Mouse (Mus musculus) midbrain, embryonic 13.5 days (tissue): Measurements from ENCODE around the gene Otogl. TPM values are rescaled to one million over a fixed set of nuclear protein-coding genes. Genes with fewer than 3 reads are reported as not detected.
"Not testable (repeated sequence)": the region's sequence is repeated elsewhere in the genome, so short reads cannot be mapped to it uniquely, and the experiment has no call there.

ENCODE experiments used
- ATAC-seq: fragments of 200-750 bp; cut with Nextera tagmentation; 2 replicates; pipeline ENCODE4 v1.8.0; 2017; ENCODE audit warnings: mild to moderate bottlenecking, moderate TSS enrichment, moderate library complexity
- H3K27ac ChIP-seq: fragments of 300-500 bp; sonication (generic); 2 replicates; pipeline ENCODE4 v1.5.1; 2015; ENCODE audit warnings: inconsistent platforms, mild to moderate bottlenecking, moderate library complexity
- H3K27me3 ChIP-seq: fragments of 300-500 bp; sonication (generic); 2 replicates; pipeline ENCODE4 v1.6.1; 2015; ENCODE audit warnings: mild to moderate bottlenecking, inconsistent platforms
- H3K36me3 ChIP-seq: fragments of 300-500 bp; sonication (generic); 2 replicates; pipeline ENCODE4 v1.6.1; 2015; ENCODE audit warnings: mild to moderate bottlenecking, inconsistent platforms
- H3K4me1 ChIP-seq: fragments of 300-500 bp; sonication (generic); replicated peaks from 2 replicates; pipeline ENCODE4 v1.6.1; 2015; ENCODE audit warnings: inconsistent platforms
- H3K4me2 ChIP-seq: fragments of 300-500 bp; sonication (generic); replicated peaks from 2 replicates; pipeline ENCODE4 v1.6.1; 2015; ENCODE audit warnings: moderate library complexity, mild to moderate bottlenecking, inconsistent platforms
- H3K4me3 ChIP-seq: fragments of 300-500 bp; sonication (generic); replicated peaks from 2 replicates; pipeline ENCODE4 v1.5.1; 2015; ENCODE audit warnings: mild to moderate bottlenecking, inconsistent platforms
- H3K9ac ChIP-seq: fragments of 300-500 bp; sonication (generic); replicated peaks from 2 replicates; pipeline ENCODE4 v1.6.1; 2015; ENCODE audit warnings: mild to moderate bottlenecking, inconsistent platforms
- H3K9me3 ChIP-seq: fragments of 300-500 bp; sonication (generic); 2 replicates; pipeline ENCODE4 v1.6.1; 2016; ENCODE audit warnings: mild to moderate bottlenecking, inconsistent platforms
- WGBS: fragments of 180-500 bp; shearing (Covaris S2); methylation state at CpG from one replicate; pipeline ENCODE4 v1.1.7; 2015; 5-methylcytosine and 5-hydroxymethylcytosine counted together
- polyA plus RNA-seq: library from polyadenylated mRNA; unstranded; fragments of >200 nt; fragmentation: Nextera tagmentation; extraction: Ambion mirVana; gene quantifications from 2 replicates; pipeline ENCODE4 v1.2.1, GENCODE M21; 2015

Gene Otogl
- polyA plus RNA-seq, 1 experiment from 2014 or later, result 0.03 TPM

- Histone ChIP-seq H3K4me3 (no peak overlapping the region), H3K4me2 (no peak overlapping the region), H3K9ac (no peak overlapping the region), H3K9me3 (no peaks in the 10 kb centered on the region), H3K27me3 (no peaks in the 10 kb centered on the region), H3K4me1 (no peaks in the 10 kb centered on the region), H3K36me3 (no peaks in the 10 kb centered on the region), H3K27ac (no peak overlapping the region)
- whole genome bisulfite sequencing, result 26% methylated on average over 7 of the region's 7 CpGs
- ATAC-seq, result peak; percentile 66; the same call in 1 of the 2 replicates
Measured at GRCm38 (mm10) chr10:107858684-107859083, 53.2 kb downstream of the Otogl start.

GRCm38 (mm10) chr10:107844906-107845305 lies 67.0 kb downstream of the Otogl start:
- H3K4me2 ChIP-seq, result no peak overlapping the region
- H3K9me3 ChIP-seq, result peaks cover 4% of the 10 kb centered on the region; the same call in 1 of the 2 replicates
- 96% methylated on average over 1 of the region's 1 CpGs for WGBS
- H3K4me3 ChIP-seq, result no peak overlapping the region
- no peak overlapping the region for H3K27ac ChIP-seq
- no peak for ATAC-seq
- no peaks in the 10 kb centered on the region for H3K36me3 ChIP-seq
- no peaks in the 10 kb centered on the region for H3K4me1 ChIP-seq
- no peaks in the 10 kb centered on the region for H3K27me3 ChIP-seq
- H3K9ac ChIP-seq, result no peak overlapping the region

GRCm38 (mm10) chr10:107834452-107835239 lies 77.3 kb downstream of the Otogl start:
- 86% methylated on average over 4 of the region's 4 CpGs for WGBS
- no peak for ATAC-seq

GRCm38 (mm10) chr10:107829151-107829550 lies 82.8 kb downstream of the Otogl start:
- 45% methylated on average over 6 of the region's 6 CpGs for WGBS
- Histone ChIP-seq H3K36me3 (no peaks in the 10 kb centered on the region), H3K27ac (no peak overlapping the region), H3K4me2 (no peak overlapping the region), H3K4me1 (no peaks in the 10 kb centered on the region), H3K27me3 (no peaks in the 10 kb centered on the region), H3K9me3 (no peaks in the 10 kb centered on the region), H3K9ac (no peak overlapping the region), H3K4me3 (no peak overlapping the region)
- no peak for ATAC-seq

More at GRCm38 (mm10) chr10:107834452-107835239, 77.3 kb downstream of the Otogl start:
- H3K9me3 ChIP-seq, result no peaks in the 10 kb centered on the region
- H3K4me3 ChIP-seq, result no peak overlapping the region
- no peaks in the 10 kb centered on the region for H3K27me3 ChIP-seq
- no peak overlapping the region for H3K4me2 ChIP-seq
- H3K4me1 ChIP-seq, result no peaks in the 10 kb centered on the region
- no peaks in the 10 kb centered on the region for H3K36me3 ChIP-seq
- H3K9ac ChIP-seq, result no peak overlapping the region
- no peak overlapping the region for H3K27ac ChIP-seq

- 83% methylated on average over 16 of the region's 16 CpGs for WGBS
- no peak overlapping the region for H3K4me3 ChIP-seq
- H3K27ac ChIP-seq, result no peak overlapping the region
- H3K9ac ChIP-seq, result no peak overlapping the region
- H3K36me3 ChIP-seq, result no peaks in the 10 kb centered on the region
- no peak overlapping the region for H3K4me2 ChIP-seq
- H3K27me3 ChIP-seq, result no peaks in the 10 kb centered on the region
- H3K4me1 ChIP-seq, result no peaks in the 10 kb centered on the region
- no peak for ATAC-seq
- no peaks in the 10 kb centered on the region for H3K9me3 ChIP-seq
Measured at GRCm38 (mm10) chr10:107813814-107814483, 98.0 kb downstream of the Otogl start.

GRCm38 (mm10) chr10:107810649-107811398 lies 101.1 kb downstream of the Otogl start:
- no peaks in the 10 kb centered on the region for H3K4me1 ChIP-seq

GRCm38 (mm10) chr10:107805203-107805602 lies 106.7 kb downstream of the Otogl start:
- no peak overlapping the region for H3K4me3 ChIP-seq
- no peak overlapping the region for H3K9ac ChIP-seq
- no peaks in the 10 kb centered on the region for H3K27me3 ChIP-seq
- H3K36me3 ChIP-seq, result no peaks in the 10 kb centered on the region
- no peak for ATAC-seq
- no peaks in the 10 kb centered on the region for H3K9me3 ChIP-seq
- WGBS, result 89% methylated on average over 2 of the region's 2 CpGs
- H3K4me2 ChIP-seq, result no peak overlapping the region
- no peaks in the 10 kb centered on the region for H3K4me1 ChIP-seq
- H3K27ac ChIP-seq, result no peak overlapping the region

More at GRCm38 (mm10) chr10:107810649-107811398, 101.1 kb downstream of the Otogl start:
- Histone ChIP-seq H3K36me3 (no peaks in the 10 kb centered on the region), H3K9ac (no peak overlapping the region), H3K4me2 (no peak overlapping the region), H3K4me3 (no peak overlapping the region), H3K27ac (no peak overlapping the region), H3K9me3 (no peaks in the 10 kb centered on the region), H3K27me3 (no peaks in the 10 kb centered on the region)
- no peak for ATAC-seq
- 83% methylated on average over 6 of the region's 6 CpGs for WGBS

- not testable (repeated sequence) for H3K36me3 ChIP-seq, H3K4me1 ChIP-seq, H3K27ac ChIP-seq, H3K27me3 ChIP-seq, H3K9ac ChIP-seq, H3K4me2 ChIP-seq, H3K9me3 ChIP-seq, H3K4me3 ChIP-seq, ATAC-seq
- WGBS, result 79% methylated on average over 2 of the region's 2 CpGs
Measured at GRCm38 (mm10) chr10:107804285-107804684, 107.6 kb downstream of the Otogl start.

- H3K36me3 ChIP-seq, result no peaks in the 10 kb centered on the region
- H3K9me3 ChIP-seq, result no peaks in the 10 kb centered on the region
- H3K4me3 ChIP-seq, result no peak overlapping the region
- H3K4me1 ChIP-seq, result no peaks in the 10 kb centered on the region
- no peak overlapping the region for H3K4me2 ChIP-seq
- 14% methylated on average over 7 of the region's 7 CpGs for WGBS
- peak; percentile 72 for ATAC-seq
- H3K27me3 ChIP-seq, result no peaks in the 10 kb centered on the region
- no peak overlapping the region for H3K27ac ChIP-seq
- no peak overlapping the region for H3K9ac ChIP-seq
Measured at GRCm38 (mm10) chr10:107799671-107800353, 112.1 kb downstream of the Otogl start.

GRCm38 (mm10) chr10:107794812-107795756 lies 116.8 kb downstream of the Otogl start:
- Histone ChIP-seq H3K9ac (no peak overlapping the region), H3K9me3 (no peaks in the 10 kb centered on the region), H3K27me3 (no peaks in the 10 kb centered on the region), H3K4me1 (no peaks in the 10 kb centered on the region), H3K36me3 (no peaks in the 10 kb centered on the region), H3K4me2 (no peak overlapping the region), H3K4me3 (no peak overlapping the region), H3K27ac (no peak overlapping the region)
- 91% methylated on average over 10 of the region's 10 CpGs for WGBS
- no peak for ATAC-seq

- Histone ChIP-seq H3K4me2 (no peak overlapping the region), H3K27ac (no peak overlapping the region), H3K36me3 (no peaks in the 10 kb centered on the region), H3K4me3 (no peak overlapping the region), H3K27me3 (no peaks in the 10 kb centered on the region), H3K9ac (no peak overlapping the region), H3K9me3 (no peaks in the 10 kb centered on the region), H3K4me1 (no peaks in the 10 kb centered on the region)
- ATAC-seq, result no peak
- WGBS, result 85% methylated on average over 3 of the region's 3 CpGs
Measured at GRCm38 (mm10) chr10:107792491-107792890, 119.4 kb downstream of the Otogl start.
